Mouse (Mus musculus) naive thymus-derived CD4-positive, alpha-beta T cell, adult 5 months (primary cell): ENCODE measurements around the gene Armt1. TPM values are rescaled to one million over a fixed set of nuclear protein-coding genes. Genes with fewer than 3 reads are reported as not detected.

Source experiments
- polyA plus RNA-seq: library from polyadenylated mRNA; unstranded; fragments of 100-300 nt; shearing (Covaris generic); gene quantifications from one replicate; pipeline ENCODE4 v1.2.1, GENCODE M21; 2017

The Armt1 gene
- 12.6 TPM for polyA plus RNA-seq

DNA sequence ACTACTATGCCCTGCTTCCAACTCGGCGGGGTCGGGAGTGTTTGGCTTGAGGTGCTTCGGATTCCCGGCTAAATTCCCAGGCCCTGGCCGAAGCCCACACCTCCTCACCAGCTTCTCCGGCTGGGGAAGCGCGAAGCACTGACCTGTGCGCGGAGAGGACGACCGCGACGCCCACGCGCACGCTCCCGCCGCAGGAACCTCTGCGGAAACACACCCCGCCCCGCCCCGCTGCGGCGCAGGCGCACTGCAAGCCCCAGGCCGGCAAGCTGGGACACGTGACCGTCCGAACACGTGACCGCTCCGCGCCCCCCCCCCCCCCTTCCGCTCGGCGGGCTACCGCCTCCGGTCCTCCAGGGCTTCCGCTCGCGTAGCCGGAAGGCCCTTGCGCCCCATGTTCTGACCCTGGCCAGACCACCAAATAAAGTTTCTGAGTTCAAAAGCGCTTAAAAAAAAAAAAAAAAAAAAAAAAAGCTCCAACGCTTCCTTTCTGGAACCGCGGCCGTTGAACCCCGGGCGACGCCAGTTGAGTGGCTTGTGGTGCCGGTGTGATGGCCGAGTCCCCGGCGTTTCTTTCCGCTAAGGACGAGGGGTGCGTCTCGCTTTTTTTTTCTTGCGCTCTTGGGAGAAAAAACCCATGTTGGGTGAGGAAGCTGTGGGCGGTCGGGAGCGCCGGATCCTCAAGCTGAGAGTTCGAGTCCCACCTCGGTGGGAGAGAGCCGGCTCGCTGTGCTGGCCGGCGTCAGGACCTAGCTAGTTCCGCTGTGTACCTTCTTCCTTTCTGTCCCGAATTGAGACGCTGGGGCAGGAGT, at the start of gene Armt1, which contains the start of gene Rmnd1:
Gene Armt1 (plus strand): TSS at position 345 of the 809 bp plus-strand sequence.
Gene Rmnd1 (minus strand): TSS at position 266 of the 809 bp plus-strand sequence.

DNA sequence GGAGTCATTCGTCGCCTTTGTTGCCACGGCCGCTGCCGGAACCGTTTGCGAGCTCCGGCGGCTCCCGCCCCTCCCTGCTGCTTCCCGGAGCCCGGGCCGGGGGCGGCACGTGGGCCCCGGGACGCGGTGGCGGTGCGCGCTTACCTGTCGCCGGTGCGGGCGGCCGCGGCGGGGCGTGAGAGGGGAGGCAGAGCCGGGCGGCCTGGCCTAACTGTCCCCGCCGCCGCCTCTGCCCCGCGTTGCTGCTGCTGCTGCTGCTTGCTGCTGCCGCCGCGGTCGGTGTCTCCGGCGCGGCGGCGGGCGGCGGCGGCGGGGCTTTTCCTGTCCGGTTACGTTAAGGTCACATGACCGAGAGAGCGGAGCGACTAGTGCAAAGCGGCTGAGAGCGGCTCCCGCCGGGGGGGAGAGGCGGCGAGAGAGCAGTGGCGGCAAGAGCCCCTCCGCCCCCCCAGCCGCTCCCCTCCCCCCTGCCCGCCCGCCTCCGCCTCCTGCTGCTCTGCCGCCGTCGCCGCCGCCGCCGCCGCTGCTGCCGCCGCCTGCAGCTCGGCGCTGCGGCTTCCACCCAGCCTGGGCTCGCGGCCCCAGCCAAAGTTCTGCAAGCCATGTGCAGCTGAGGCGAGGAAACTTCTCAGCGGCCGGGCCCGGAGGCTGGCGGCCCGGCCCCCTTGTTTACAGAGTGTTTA, 44.4 kb upstream of the Armt1 start, which contains the start of gene Zbtb2:
Gene Zbtb2 (minus strand): TSS at position 408 of the 683 bp plus-strand sequence.

DNA sequence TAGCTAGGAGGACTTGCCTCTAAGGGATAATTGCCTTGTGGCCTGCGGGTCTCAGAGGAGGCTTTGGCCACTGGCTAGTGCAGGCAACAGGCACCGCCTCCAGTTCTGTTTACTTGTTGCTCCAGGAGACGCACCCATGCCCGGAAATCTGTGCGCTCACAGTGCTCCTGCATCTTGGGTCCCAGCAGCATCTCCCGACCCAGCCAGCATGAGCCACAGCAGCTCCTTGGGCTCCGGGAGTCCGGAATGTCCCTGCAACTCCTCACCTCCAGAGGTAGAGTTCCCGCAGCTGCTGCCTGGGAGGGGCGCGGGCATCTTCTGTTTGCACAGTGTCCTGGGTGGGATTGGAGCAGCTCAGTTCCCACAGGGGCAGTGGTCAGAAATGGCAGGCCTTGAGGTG, 50.1 kb downstream of the Armt1 start, which contains the start of gene Ccdc170:
Gene Ccdc170 (plus strand): TSS at position 148 of the 400 bp plus-strand sequence.

Other genes with a start within 250 kb of the Armt1 start
- gene Akap12, start 166.1 kb upstream of the Armt1 start, polyA plus RNA-seq = 3.4 TPM
- 53.1 TPM for gene Zbtb2, start 44.4 kb upstream of the Armt1 start, polyA plus RNA-seq
- gene Rmnd1, start 79 bp upstream of the Armt1 start, polyA plus RNA-seq = 55.6 TPM
- 0.19 TPM for gene Ccdc170, start 50.0 kb downstream of the Armt1 start, polyA plus RNA-seq
- 1.9 TPM for gene Esr1, start 179.1 kb downstream of the Armt1 start, polyA plus RNA-seq